ENCODE assay signal across 8 mouse cellular contexts in genomic region chr13:58157447-58158098, GRCm38 (mm10). TPM values are rescaled to one million over a fixed set of nuclear protein-coding genes. Genes with fewer than 3 reads are reported as not detected.
DNase-seq lines count a peak whose midpoint lies in the region; ATAC-seq and TF ChIP-seq lines count a peak whose summit lies in the region.

TSS of gene Idnk (plus strand) at chr13:58157649.

- H3K27me3 ChIP-seq in erythroblast, embryonic 14.5 days (ENCODE audit: control insufficient read depth): no peaks in the 10 kb centered on the region
- no peaks in the 10 kb centered on the region for H3K27me3 ChIP-seq in heart, embryonic 11.5 days (ENCODE audit: control insufficient read depth, insufficient read depth, low read length)
- H3K27me3 ChIP-seq in kidney, embryonic 15.5 days: no peaks in the 10 kb centered on the region

- peak within 1 kb of the TSS; percentile 79 for H3K4me3 ChIP-seq in erythroblast, embryonic 14.5 days (replicated peaks)
- peak within 1 kb of the TSS; percentile 71 for H3K4me3 ChIP-seq in heart, embryonic 11.5 days (ENCODE audit: low read depth, low read length)
- peak within 1 kb of the TSS; percentile 76 for H3K4me3 ChIP-seq in kidney, embryonic 15.5 days (replicated peaks)

- peaks cover 26% of the 10 kb centered on the region for H3K36me3 ChIP-seq in erythroblast, embryonic 14.5 days (ENCODE audit: control insufficient read depth)
- peaks cover 10% of the 10 kb centered on the region for H3K36me3 ChIP-seq in heart, embryonic 11.5 days (ENCODE audit: control insufficient read depth, insufficient read depth, low read length)
- peaks cover 32% of the 10 kb centered on the region for H3K36me3 ChIP-seq in kidney, embryonic 15.5 days

- peak within 1 kb of the TSS; percentile 75 for H3K4me2 ChIP-seq in heart, embryonic 11.5 days
- H3K4me2 ChIP-seq in kidney, embryonic 15.5 days: peak within 1 kb of the TSS; percentile 94

- H3K27ac ChIP-seq in heart, embryonic 11.5 days (ENCODE audit: low read depth, low read length): no peak within 1 kb of the TSS
- peak within 1 kb of the TSS; percentile 59 for H3K27ac ChIP-seq in kidney, embryonic 15.5 days

- H3K4me1 ChIP-seq in erythroblast, embryonic 14.5 days (ENCODE audit: control insufficient read depth): peaks cover 28% of the 10 kb centered on the region
- H3K4me1 ChIP-seq in heart, embryonic 11.5 days (ENCODE audit: control insufficient read depth, insufficient read depth, low read length): 0 out of 2 replicates have a peak, but pooled peaks cover 7% of the 10 kb centered on the region
- H3K4me1 ChIP-seq in kidney, embryonic 15.5 days: peaks cover 14% of the 10 kb centered on the region

- TF ChIP-seq CTCF in brain, embryonic 14.5 days (IDR thresholded peaks at IDR 0.05; ENCODE audit: borderline replicate concordance, extremely low read depth, insufficient read depth, insufficient read length): peak; percentile 53

- peaks cover 10% of the 10 kb centered on the region for H3K9me3 ChIP-seq in erythroblast, embryonic 14.5 days (ENCODE audit: control insufficient read depth, low read length)
- peaks cover 2% of the 10 kb centered on the region for H3K9me3 ChIP-seq in heart, embryonic 11.5 days (replicated peaks; ENCODE audit: control insufficient read depth, low read length)
- no peaks in the 10 kb centered on the region for H3K9me3 ChIP-seq in kidney, embryonic 15.5 days (replicated peaks)

- ATAC-seq in heart, embryonic 11.5 days (replicated peaks; ENCODE audit: insufficient number of reproducible peaks, low FRiP score, low TSS enrichment): peak; percentile 74
- ATAC-seq in kidney, embryonic 15.5 days (replicated peaks; ENCODE audit: low FRiP score): peak; percentile 90

- H3K9ac ChIP-seq in heart, embryonic 11.5 days (ENCODE audit: low read depth, low read length): peak within 1 kb of the TSS; percentile 59
- H3K9ac ChIP-seq in kidney, embryonic 15.5 days: peak within 1 kb of the TSS; percentile 62

- WGBS in heart, embryonic 11.5 days (ENCODE audit: insufficient replicate concordance): under 1% methylated on average over 30 of the region's 30 CpGs
- under 1% methylated on average over 30 of the region's 30 CpGs for WGBS in kidney, embryonic 15.5 days

- TF ChIP-seq POLR2A in brain, embryonic 14.5 days (IDR thresholded peaks at IDR 0.05; ENCODE audit: borderline replicate concordance, extremely low read depth, insufficient read depth, insufficient read length, poor library complexity, severe bottlenecking): peak; percentile 41; the same call in 1 of the 2 replicates

- DNase-seq in CD4-positive helper T cell, adult 2 months (ENCODE audit: low read depth, low spot score): peak; percentile 84
- peak; percentile 92 for DNase-seq in brain, embryonic 14.5 days (ENCODE audit: low read depth)
- peak; percentile 92 for DNase-seq in liver
- peak; percentile 50 to 75 for DNase-seq in monocyte, adult 2 months (ENCODE audit: low read depth in 1 of 2, low spot score in 2 of 2)
- peak; percentile 72 to 83 for DNase-seq in spleen, postnatal 14 days (ENCODE audit: low spot score in 2 of 2)

RNA-seq across cellular contexts. Expression of gene Idnk, which starts in this region (rescaled TPM):
- polyA plus RNA-seq in brain, embryonic 14.5 days (2012; rRNA removed): 29.3 and 31.0 TPM in 2 replicates
- 0.40 and 1.2 TPM in 2 replicates for polyA plus RNA-seq in erythroblast, embryonic 14.5 days (2012)
- 30.7 and 32.5 TPM in 2 replicates for polyA plus RNA-seq in heart, embryonic 11.5 days (2014; fragmentation: Nextera tagmentation; extraction: Ambion mirVana)
- polyA plus RNA-seq in kidney, embryonic 15.5 days (2015; fragmentation: Nextera tagmentation; extraction: Ambion mirVana): 37.2 and 39.4 TPM in 2 replicates

Comparison
In these comparisons a context has a peak if more than half of its experiments do, and no peak if none do; other contexts are left out.
1. RNA of gene Idnk (polyA plus RNA-seq): 37.2 to 39.4 TPM in kidney, embryonic 15.5 days, 30.7 to 32.5 TPM in heart, embryonic 11.5 days and 29.3 to 31.0 TPM in brain, embryonic 14.5 days; 0.40 to 1.2 TPM in erythroblast, embryonic 14.5 days; every median in the first group is over 10 times any median in the second.
2. Peak in every context shown above with its lines, with median percentiles within 50 percentile points of each other: DNase-seq and H3K4me3 ChIP-seq.